Mouse (Mus musculus) monocyte, adult 5-6 weeks (primary cell): Measurements from ENCODE around the gene Clec9a. TPM values are rescaled to one million over a fixed set of nuclear protein-coding genes. Genes with fewer than 3 reads are reported as not detected.

Source experiments
- ATAC-seq: fragments of 153-309, 156-312 bp; replicated peaks from 2 replicates; pipeline ENCODE4 v1.8.0; 2017; ENCODE audit warnings: mild to moderate bottlenecking; ENCODE audit not compliant: low TSS enrichment, insufficient number of reproducible peaks, severe bottlenecking, poor library complexity, low FRiP score
- total RNA-seq: library from RNA; stranded (forward); fragments of 200-1000, 200-491, 200-594 nt; gene quantifications from 3 replicates; pipeline ENCODE4 v1.2.3, GENCODE M21; 2017

The Clec9a gene
- total RNA-seq, 1 experiment from 2014 or later, result 5.2 TPM

- no peak for ATAC-seq
Observed at GRCm38 (mm10) chr6:129414177-129414576, 5.5 kb downstream of the Clec9a start.

- ATAC-seq, result no peak
Observed at GRCm38 (mm10) chr6:129422311-129422710, 13.6 kb downstream of the Clec9a start.

GRCm38 (mm10) chr6:129423040-129423733, 14.5 kb downstream of the Clec9a start:
- no peak for ATAC-seq

- peak; percentile 79 for ATAC-seq
Observed at GRCm38 (mm10) chr6:129423734-129424072, 15.0 kb downstream of the Clec9a start.

GRCm38 (mm10) chr6:129425217-129425616, 16.6 kb downstream of the Clec9a start:
- ATAC-seq, result no peak

GRCm38 (mm10) chr6:129425812-129426211, 17.1 kb downstream of the Clec9a start:
- ATAC-seq, result no peak

- no peak; the same call in 1 of the 2 replicates for ATAC-seq
Observed at GRCm38 (mm10) chr6:129427281-129427680, 18.6 kb downstream of the Clec9a start.

- ATAC-seq, result peak; percentile 94
Observed at GRCm38 (mm10) chr6:129434239-129434638, 25.6 kb downstream of the Clec9a start.

GRCm38 (mm10) chr6:129436025-129436424, 27.4 kb downstream of the Clec9a start:
- ATAC-seq, result peak; percentile 76

- no peak for ATAC-seq
Observed at GRCm38 (mm10) chr6:129438033-129438432, 29.4 kb downstream of the Clec9a start.

GRCm38 (mm10) chr6:129449743-129450142, 41.1 kb downstream of the Clec9a start:
- ATAC-seq, result no peak

GRCm38 (mm10) chr6:129451411-129452039, 42.9 kb downstream of the Clec9a start, which contains the start of gene Clec1a:
Gene Clec1a, minus strand, starts transcription at chr6:129452000.
- no peak for ATAC-seq

- peak; percentile 56 for ATAC-seq
Observed at GRCm38 (mm10) chr6:129471386-129471785, 62.7 kb downstream of the Clec9a start.

- ATAC-seq, result peak; percentile 66
Observed at GRCm38 (mm10) chr6:129472627-129473026, 64.0 kb downstream of the Clec9a start.

Other genes starting within 250 kb of the Clec9a start
- 222 to 328 TPM (median 282 TPM) in 3 replicates for gene Clec2d, start 228.2 kb upstream of the Clec9a start, total RNA-seq
- 122 to 324 TPM (median 301 TPM) in 3 replicates for gene Cd69, start 133.4 kb upstream of the Clec9a start, total RNA-seq
- 0.76 to 0.85 TPM in 2 of 3 replicates, not detected in the other for gene 4922502D21Rik, start 77.1 kb upstream of the Clec9a start, total RNA-seq
- gene Clec12a, start 66.2 kb upstream of the Clec9a start, total RNA-seq, result 95.9 to 190 TPM (median 158 TPM) in 3 replicates
- gene Clec12b, start 23.0 kb upstream of the Clec9a start, total RNA-seq, result not detected in 3 replicates
- 4.3 to 125 TPM (median 16.0 TPM) in 3 replicates for gene Clec1b, start 11.6 kb upstream of the Clec9a start, total RNA-seq
- 1.1 to 2.3 TPM in 2 of 3 replicates, not detected in the other for gene Clec1a, start 43.1 kb downstream of the Clec9a start, total RNA-seq
- 8.4 to 15.7 TPM (median 11.1 TPM) in 3 replicates for gene Olr1, start 98.3 kb downstream of the Clec9a start, total RNA-seq
- 1.9 TPM in 1 of 3 replicates, not detected in the others for gene Tmem52b, start 103.7 kb downstream of the Clec9a start, total RNA-seq
- 27.9 to 39.7 TPM (median 35.0 TPM) in 3 replicates for gene Gabarapl1, start 124.3 kb downstream of the Clec9a start, total RNA-seq
- gene Klre1, start 169.0 kb downstream of the Clec9a start, total RNA-seq, result 390 to 1,008 TPM (median 400 TPM) in 3 replicates
- 278 to 891 TPM (median 296 TPM) in 3 replicates for gene Klrd1, start 182.9 kb downstream of the Clec9a start, total RNA-seq
- gene Klrk1, start 215.0 kb downstream of the Clec9a start, total RNA-seq, result 316 to 1,130 TPM (median 336 TPM) in 3 replicates
- gene Klrc3, start 234.5 kb downstream of the Clec9a start, total RNA-seq, result 10.2 to 77.0 TPM (median 14.9 TPM) in 3 replicates